8 mouse cellular contexts compared by ENCODE assay signal in the genomic region with DNA sequence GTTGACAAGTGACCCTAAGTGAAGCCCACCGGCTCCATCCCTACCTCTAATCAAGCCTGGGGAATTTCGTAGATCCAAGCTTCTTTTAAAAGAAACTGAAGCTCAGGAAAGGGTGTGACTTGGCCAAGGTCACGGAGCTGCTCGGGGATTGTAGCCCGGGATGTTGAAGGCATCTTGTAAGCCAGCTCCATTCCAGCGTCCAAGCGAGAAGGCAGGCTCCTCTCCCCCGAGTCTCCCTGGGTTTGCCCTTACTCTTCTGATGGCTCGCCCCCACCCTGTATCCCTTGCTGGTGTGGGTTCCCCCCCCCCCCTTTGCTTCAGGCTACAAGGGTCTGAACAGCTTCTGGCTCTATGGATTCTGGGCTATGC. TPM values are rescaled to one million over a fixed set of nuclear protein-coding genes. Genes with fewer than 3 reads are reported as not detected.
DNase-seq lines count a peak whose midpoint lies in the region; ATAC-seq lines count a peak whose summit lies in the region.

No protein-coding gene starts in this region.

- no peaks in the 10 kb centered on the region for H3K9me3 ChIP-seq in hindbrain, embryonic 14.5 days (ENCODE audit: control insufficient read depth, low read length)
- no peaks in the 10 kb centered on the region for H3K9me3 ChIP-seq in midbrain, embryonic 14.5 days (ENCODE audit: control insufficient read depth, low read length)

- peak; percentile 86 for DNase-seq in heart, adult 11 months
- DNase-seq in heart, postnatal 14 days = no peak
- DNase-seq in R1 (ENCODE audit: low read depth, low spot score) = peak; percentile 52
- DNase-seq in hindbrain, embryonic 14.5 days (ENCODE audit: low spot score) = no peak
- no peak for DNase-seq in midbrain, embryonic 14.5 days
- DNase-seq in natural killer cell, adult 2 months (ENCODE audit: low spot score in 2 of 2) = no peak
- DNase-seq in cerebellum, adult 11-12 months = no peak
- DNase-seq in right cerebral cortex, adult 18-20 months = no peak

- peak overlapping the region; percentile 37 for H3K4me3 ChIP-seq in hindbrain, embryonic 14.5 days (replicated peaks; ENCODE audit: low read length)
- H3K4me3 ChIP-seq in midbrain, embryonic 14.5 days (replicated peaks; ENCODE audit: low read depth, low read length) = peak overlapping the region; percentile 38

- H3K27me3 ChIP-seq in hindbrain, embryonic 14.5 days (ENCODE audit: control insufficient read depth, insufficient read depth, low read length) = peaks cover 73% of the 10 kb centered on the region
- H3K27me3 ChIP-seq in midbrain, embryonic 14.5 days (ENCODE audit: control insufficient read depth, insufficient read depth, low read length) = peaks cover 42% of the 10 kb centered on the region

- peak overlapping the region; percentile 76 for H3K4me2 ChIP-seq in hindbrain, embryonic 14.5 days (replicated peaks)
- peak overlapping the region; percentile 72 for H3K4me2 ChIP-seq in midbrain, embryonic 14.5 days (ENCODE audit: low read length)

- WGBS in hindbrain, embryonic 14.5 days = under 1% methylated on average over 9 of the region's 9 CpGs
- 1% methylated on average over 9 of the region's 9 CpGs for WGBS in midbrain, embryonic 14.5 days

- peaks cover 45% of the 10 kb centered on the region for H3K4me1 ChIP-seq in hindbrain, embryonic 14.5 days (replicated peaks; ENCODE audit: control insufficient read depth, insufficient read depth, low read length)
- peaks cover 26% of the 10 kb centered on the region for H3K4me1 ChIP-seq in midbrain, embryonic 14.5 days (ENCODE audit: control insufficient read depth, insufficient read depth, low read length)

- H3K9ac ChIP-seq in hindbrain, embryonic 14.5 days = no peak overlapping the region
- H3K9ac ChIP-seq in midbrain, embryonic 14.5 days (replicated peaks; ENCODE audit: low read length) = 0 out of 2 replicates have a peak overlapping the region, but pooled peaks have one; percentile 20

- ATAC-seq in hindbrain, embryonic 14.5 days (ENCODE audit: low FRiP score) = no peak
- no peak for ATAC-seq in midbrain, embryonic 14.5 days (ENCODE audit: low FRiP score, low TSS enrichment)

- H3K27ac ChIP-seq in hindbrain, embryonic 14.5 days = no peak overlapping the region
- peak overlapping the region; percentile 32; the same call in 1 of the 2 replicates for H3K27ac ChIP-seq in midbrain, embryonic 14.5 days (replicated peaks; ENCODE audit: low read depth, low read length)

- intact Hi-C loops in heart, postnatal 14 days (cut with DNase I) = loop anchor here (5.0 kb wide), 1 partner anchor 169 kb away; no protein-coding TSS in a partner anchor

- H3K36me3 ChIP-seq in hindbrain, embryonic 14.5 days (replicated peaks; ENCODE audit: control insufficient read depth, insufficient read depth) = no peaks in the 10 kb centered on the region
- H3K36me3 ChIP-seq in midbrain, embryonic 14.5 days (ENCODE audit: control insufficient read depth, insufficient read depth, low read length) = no peaks in the 10 kb centered on the region

RNA-seq across cellular contexts. Expression of a gene that starts 5.5 kb away (rescaled TPM):
- under 1 TPM; 0.27 to 0.45 TPM for total RNA-seq in heart, postnatal 14 days (2021)
- 0.52 and 1.0 TPM in 2 replicates for polyA plus RNA-seq in hindbrain, embryonic 14.5 days (2014; fragmentation: Nextera tagmentation; extraction: Ambion mirVana)
- 0.71 and 1.6 TPM in 2 replicates for polyA plus RNA-seq in midbrain, embryonic 14.5 days (2014; fragmentation: Nextera tagmentation; extraction: Ambion mirVana)

RNA-seq across cellular contexts. Expression of a gene that starts 10.9 kb away (rescaled TPM):
- not detected for total RNA-seq in heart, postnatal 14 days (2021)
- 4.7 and 6.6 TPM in 2 replicates for polyA plus RNA-seq in hindbrain, embryonic 14.5 days (2014; fragmentation: Nextera tagmentation; extraction: Ambion mirVana)
- polyA plus RNA-seq in midbrain, embryonic 14.5 days (2014; fragmentation: Nextera tagmentation; extraction: Ambion mirVana) = 13.2 and 13.7 TPM in 2 replicates

RNA-seq across cellular contexts. Expression of a gene that starts 24.1 kb away (rescaled TPM):
- total RNA-seq in heart, postnatal 14 days (2021) = 1 to 10 TPM; 2.1 to 2.2 TPM
- polyA plus RNA-seq in hindbrain, embryonic 14.5 days (2014; fragmentation: Nextera tagmentation; extraction: Ambion mirVana) = 3.7 and 4.0 TPM in 2 replicates
- 3.9 and 4.9 TPM in 2 replicates for polyA plus RNA-seq in midbrain, embryonic 14.5 days (2014; fragmentation: Nextera tagmentation; extraction: Ambion mirVana)

RNA-seq across cellular contexts. Expression of a gene that starts 27.2 kb away (rescaled TPM):
- 10 to 100 TPM; 11.4 to 12.3 TPM for total RNA-seq in heart, postnatal 14 days (2021)
- 33.7 and 33.8 TPM in 2 replicates for polyA plus RNA-seq in hindbrain, embryonic 14.5 days (2014; fragmentation: Nextera tagmentation; extraction: Ambion mirVana)
- polyA plus RNA-seq in midbrain, embryonic 14.5 days (2014; fragmentation: Nextera tagmentation; extraction: Ambion mirVana) = 36.2 and 41.6 TPM in 2 replicates

RNA-seq across cellular contexts. Expression of a gene that starts 43.5 kb away (rescaled TPM):
- total RNA-seq in heart, postnatal 14 days (2021) = under 1 TPM; 0.44 to 0.86 TPM
- 77.9 and 79.5 TPM in 2 replicates for polyA plus RNA-seq in hindbrain, embryonic 14.5 days (2014; fragmentation: Nextera tagmentation; extraction: Ambion mirVana)
- 11.7 and 15.5 TPM in 2 replicates for polyA plus RNA-seq in midbrain, embryonic 14.5 days (2014; fragmentation: Nextera tagmentation; extraction: Ambion mirVana)

Comparison
In these comparisons a context has a peak if more than half of its experiments do, and no peak if none do; other contexts are left out.
1. DNase-seq: peak in heart, adult 11 months (single experiment) and R1 (single experiment); none in heart, postnatal 14 days (0 of 2), hindbrain, embryonic 14.5 days (single experiment), midbrain, embryonic 14.5 days (single experiment), natural killer cell, adult 2 months (0 of 2), cerebellum, adult 11-12 months (single experiment) and right cerebral cortex, adult 18-20 months (single experiment).